Mouse (Mus musculus) lung, postnatal 0 days (tissue): ENCODE measurements around the gene Sez6.

Source experiments
- CTCF ChIP-seq: IDR thresholded peaks from 2 replicates; pipeline ENCODE4 v1.5.1; 2016; ENCODE audit warnings: antibody characterized with exemption, mild to moderate bottlenecking
- EP300 ChIP-seq: IDR thresholded peaks from 2 replicates; pipeline ENCODE4 v1.6.1; 2016; ENCODE audit warnings: antibody characterized with exemption, mild to moderate bottlenecking, control low read depth

- TF ChIP-seq CTCF (no peak), EP300 (no peak; the same call in 1 of the 2 replicates)
Observed at GRCm38 (mm10) chr11:77989071-77989690, 58.6 kb downstream of the Sez6 start.
